Mouse (Mus musculus): ENCODE data around the gene Mrc2. TPM values are rescaled to one million over a fixed set of nuclear protein-coding genes. Genes with fewer than 3 reads are reported as not detected.

Gene Mrc2
- polyA plus RNA-seq, 1 experiment from 2014 or later, result 6.1 TPM

DNA sequence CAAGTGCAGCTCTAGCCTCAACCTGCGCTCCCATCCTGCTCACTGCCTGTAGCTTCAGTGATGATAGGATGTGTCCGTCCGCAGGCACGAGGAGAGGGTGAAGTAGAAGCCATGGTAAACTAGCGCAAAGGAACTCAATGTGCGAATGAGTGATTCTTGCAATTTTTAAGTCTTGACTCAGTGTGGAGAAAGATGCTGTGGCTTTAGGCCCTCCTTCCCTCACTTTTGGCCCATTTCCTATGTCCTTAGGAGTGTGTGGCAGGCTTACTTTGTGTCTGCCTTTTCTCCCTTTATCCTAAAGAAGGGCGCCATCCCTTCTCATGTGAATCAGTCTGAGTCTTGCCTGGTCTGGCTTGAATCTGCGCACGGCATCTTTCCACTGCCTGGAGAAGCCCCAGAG is 9.4 kb upstream of the Mrc2 start:
- H3K4me3 ChIP-seq (ENCODE audit: control insufficient read depth in 1 of 2, insufficient read depth in 1 of 2, low read depth in 1 of 2, low read length in 2 of 2), result no peak overlapping the region
- H3K4me1 ChIP-seq (ENCODE audit: control insufficient read depth in 2 of 2, insufficient read depth in 2 of 2, low read length in 2 of 2), result peaks cover 13 to 36% of the 10 kb centered on the region in 2 experiments
- H3K27me3 ChIP-seq (ENCODE audit: control insufficient read depth, insufficient read depth, low read length), result no peaks in the 10 kb centered on the region
- H3K4me2 ChIP-seq (ENCODE audit: low read length), result no peak overlapping the region
- H3K9me3 ChIP-seq (ENCODE audit: control insufficient read depth, low read length), result no peaks in the 10 kb centered on the region
- peaks cover 80% of the 10 kb centered on the region for H3K36me3 ChIP-seq (ENCODE audit: control insufficient read depth, insufficient read depth, low read length)
- peak overlapping the region; percentile 18 to 57; a peak in 3 of 4 replicates for H3K27ac ChIP-seq (replicated peaks in 1 of 2; ENCODE audit: control insufficient read depth in 1 of 2, insufficient read depth in 1 of 2, low read depth in 2 of 2, low read length in 2 of 2)
- 0 out of 2 replicates have a peak overlapping the region, but pooled peaks have one; percentile 2 for H3K9ac ChIP-seq (ENCODE audit: low read length)
- ATAC-seq (ENCODE audit: insufficient number of reproducible peaks, insufficient read depth, low FRiP score, low read depth), result no peak
- 86% methylated on average over 9 of the region's 9 CpGs for WGBS

DNA sequence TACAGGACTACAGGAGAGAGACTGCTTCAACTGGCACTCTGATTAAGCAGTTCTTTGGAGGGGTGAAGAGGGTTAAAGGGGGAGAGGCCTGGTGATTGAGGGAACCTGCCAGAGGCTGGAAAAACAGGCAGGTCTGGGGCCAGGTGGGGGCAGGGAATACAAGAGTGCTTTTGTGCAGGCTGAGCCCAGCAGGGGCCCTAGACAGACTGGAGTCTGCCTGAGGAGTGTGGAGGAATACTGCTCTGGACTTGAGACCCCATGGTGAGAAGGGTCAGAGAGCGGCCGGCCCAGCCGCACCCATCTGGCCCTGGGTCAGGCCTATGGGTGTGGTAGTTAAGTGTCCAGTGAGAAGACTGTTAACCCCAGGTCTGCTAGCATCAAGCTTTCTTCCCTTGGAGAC is 6.7 kb upstream of the Mrc2 start:
- Histone ChIP-seq H3K9ac (ENCODE audit: low read length) (0 out of 2 replicates have a peak overlapping the region, but pooled peaks have one; percentile 22), H3K36me3 (ENCODE audit: control insufficient read depth, insufficient read depth, low read length) (peaks cover 67% of the 10 kb centered on the region), H3K9me3 (ENCODE audit: control insufficient read depth, low read length) (no peaks in the 10 kb centered on the region), H3K27ac (replicated peaks in 1 of 2; ENCODE audit: control insufficient read depth in 1 of 2, insufficient read depth in 1 of 2, low read depth in 2 of 2, low read length in 2 of 2) (peak overlapping the region; percentile 39 to 66; a peak in 3 of 4 replicates), H3K27me3 (ENCODE audit: control insufficient read depth, insufficient read depth, low read length) (no peaks in the 10 kb centered on the region), H3K4me3 (ENCODE audit: control insufficient read depth in 1 of 2, insufficient read depth in 1 of 2, low read depth in 1 of 2, low read length in 2 of 2) (no peak overlapping the region), H3K4me1 (ENCODE audit: control insufficient read depth in 2 of 2, insufficient read depth in 2 of 2, low read length in 2 of 2) (peaks cover 17 to 44% of the 10 kb centered on the region in 2 experiments), H3K4me2 (ENCODE audit: low read length) (0 out of 2 replicates have a peak overlapping the region, but pooled peaks have one; percentile 14)
- ATAC-seq (ENCODE audit: insufficient number of reproducible peaks, insufficient read depth, low FRiP score, low read depth), result 0 out of 2 replicates have a peak, but pooled peaks have one; percentile 10
- 33% methylated on average over 3 of the region's 3 CpGs for WGBS

DNA sequence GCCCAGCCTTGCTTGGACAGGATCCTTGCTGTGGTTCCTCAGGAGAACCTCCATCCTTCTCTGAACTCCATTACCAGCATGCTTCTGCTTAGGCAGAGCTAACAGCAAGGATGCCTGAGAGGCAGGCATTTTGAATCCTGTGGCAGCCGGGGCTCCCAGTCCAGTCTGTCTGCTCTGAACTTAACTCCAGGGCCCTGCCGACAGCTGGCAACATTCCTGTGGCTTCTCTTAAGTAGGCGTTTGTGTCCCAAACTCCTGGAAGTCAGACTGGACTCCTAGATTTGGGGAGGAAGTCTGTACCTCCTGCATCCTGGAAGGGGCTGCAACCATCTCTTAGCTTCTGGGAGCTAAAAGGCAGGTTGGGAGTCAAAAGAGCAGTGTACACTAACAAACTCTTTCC is 3.0 kb upstream of the Mrc2 start:
- peaks cover 26 to 53% of the 10 kb centered on the region in 2 experiments for H3K4me1 ChIP-seq (ENCODE audit: control insufficient read depth in 2 of 2, insufficient read depth in 2 of 2, low read length in 2 of 2)
- peaks cover 33% of the 10 kb centered on the region for H3K36me3 ChIP-seq (ENCODE audit: control insufficient read depth, insufficient read depth, low read length)
- H3K4me2 ChIP-seq (ENCODE audit: low read length), result no peak overlapping the region
- H3K27me3 ChIP-seq (ENCODE audit: control insufficient read depth, insufficient read depth, low read length), result no peaks in the 10 kb centered on the region
- peak overlapping the region in 1 of 2 experiments; percentile 17; a peak in 1 of 4 replicates for H3K27ac ChIP-seq (replicated peaks in 1 of 2; ENCODE audit: control insufficient read depth in 1 of 2, insufficient read depth in 1 of 2, low read depth in 2 of 2, low read length in 2 of 2)
- 28% methylated on average over 3 of the region's 3 CpGs for WGBS
- H3K4me3 ChIP-seq (ENCODE audit: control insufficient read depth in 1 of 2, insufficient read depth in 1 of 2, low read depth in 1 of 2, low read length in 2 of 2), result no peak overlapping the region
- no peak for ATAC-seq (ENCODE audit: insufficient number of reproducible peaks, insufficient read depth, low FRiP score, low read depth)
- peak overlapping the region; percentile 38 for H3K9ac ChIP-seq (ENCODE audit: low read length)
- H3K9me3 ChIP-seq (ENCODE audit: control insufficient read depth, low read length), result no peaks in the 10 kb centered on the region

DNA sequence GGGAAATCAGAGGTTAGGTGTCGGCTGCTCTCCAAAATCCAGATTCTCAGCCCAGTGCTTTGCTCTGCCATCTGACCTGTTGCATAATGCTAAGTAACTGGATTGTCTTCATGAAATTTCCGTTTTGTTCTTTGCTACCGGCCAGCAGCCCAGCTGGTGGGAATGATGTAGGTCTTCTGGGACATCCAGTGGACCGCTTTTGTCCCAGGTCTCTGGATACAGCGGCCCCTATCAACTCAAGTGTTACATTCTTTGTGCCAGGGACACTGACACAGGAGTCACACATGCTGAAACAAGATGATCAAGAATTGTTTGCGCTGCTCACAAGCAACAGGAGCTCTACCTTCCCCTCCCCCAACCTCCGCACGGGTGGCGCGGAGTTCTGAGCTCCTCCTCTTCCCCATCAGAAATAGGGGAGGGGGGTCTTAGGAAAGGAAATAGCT is 741 bp upstream of the Mrc2 start:
- 13% methylated on average over 10 of the region's 10 CpGs for WGBS
- Histone ChIP-seq H3K27ac (replicated peaks in 1 of 2; ENCODE audit: control insufficient read depth in 1 of 2, insufficient read depth in 1 of 2, low read depth in 2 of 2, low read length in 2 of 2) (peak overlapping the region; percentile 66 to 76), H3K4me1 (ENCODE audit: control insufficient read depth in 2 of 2, insufficient read depth in 2 of 2, low read length in 2 of 2) (peaks cover 22 to 43% of the 10 kb centered on the region in 2 experiments), H3K27me3 (ENCODE audit: control insufficient read depth, insufficient read depth, low read length) (no peaks in the 10 kb centered on the region), H3K9me3 (ENCODE audit: control insufficient read depth, low read length) (no peaks in the 10 kb centered on the region), H3K9ac (ENCODE audit: low read length) (peak overlapping the region; percentile 80), H3K36me3 (ENCODE audit: control insufficient read depth, insufficient read depth, low read length) (peaks cover 23% of the 10 kb centered on the region), H3K4me3 (ENCODE audit: control insufficient read depth in 1 of 2, insufficient read depth in 1 of 2, low read depth in 1 of 2, low read length in 2 of 2) (peak overlapping the region; percentile 59 to 60), H3K4me2 (ENCODE audit: low read length) (peak overlapping the region; percentile 97)
- ATAC-seq (ENCODE audit: insufficient number of reproducible peaks, insufficient read depth, low FRiP score, low read depth), result 0 out of 2 replicates have a peak, but pooled peaks have one; percentile 0

DNA sequence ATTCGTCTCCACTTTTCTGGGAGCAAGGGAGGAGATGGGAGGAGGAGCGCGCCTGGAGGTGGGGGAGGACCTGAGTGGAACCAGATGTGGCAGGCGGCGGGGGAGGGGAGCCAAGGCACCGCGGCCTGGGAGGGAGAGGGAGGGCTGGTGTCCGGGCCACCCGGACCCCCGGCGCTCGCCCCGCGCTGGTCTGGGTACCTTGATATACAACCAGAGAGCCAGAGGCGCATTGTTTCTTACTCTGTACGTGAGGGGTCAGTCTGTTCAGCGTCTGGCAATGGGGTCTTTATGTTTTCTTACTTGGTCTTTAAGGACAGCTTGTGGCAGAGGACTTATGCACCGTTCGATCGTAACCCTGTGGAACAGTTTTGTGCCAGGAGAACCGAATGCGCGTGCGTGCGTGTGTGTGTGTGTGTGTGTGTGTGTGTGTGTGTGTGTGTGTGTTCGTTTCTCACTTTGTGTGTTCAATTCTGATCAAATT is 698 bp downstream of the Mrc2 start:
- Histone ChIP-seq H3K4me1 (ENCODE audit: control insufficient read depth in 2 of 2, insufficient read depth in 2 of 2, low read length in 2 of 2) (peaks cover 22 to 43% of the 10 kb centered on the region in 2 experiments), H3K4me2 (ENCODE audit: low read length) (peak overlapping the region; percentile 97), H3K9ac (ENCODE audit: low read length) (peak overlapping the region; percentile 80), H3K4me3 (ENCODE audit: control insufficient read depth in 1 of 2, insufficient read depth in 1 of 2, low read depth in 1 of 2, low read length in 2 of 2) (peak overlapping the region; percentile 59 to 60), H3K9me3 (ENCODE audit: control insufficient read depth, low read length) (no peaks in the 10 kb centered on the region), H3K36me3 (ENCODE audit: control insufficient read depth, insufficient read depth, low read length) (peaks cover 10% of the 10 kb centered on the region), H3K27me3 (ENCODE audit: control insufficient read depth, insufficient read depth, low read length) (no peaks in the 10 kb centered on the region), H3K27ac (replicated peaks in 1 of 2; ENCODE audit: control insufficient read depth in 1 of 2, insufficient read depth in 1 of 2, low read depth in 2 of 2, low read length in 2 of 2) (peak overlapping the region; percentile 25 to 76; a peak in 2 of 4 replicates)
- 0 out of 2 replicates have a peak, but pooled peaks have one; percentile 31 for ATAC-seq (ENCODE audit: insufficient number of reproducible peaks, insufficient read depth, low FRiP score, low read depth)
- WGBS, result 2% methylated on average over 25 of the region's 26 CpGs

DNA sequence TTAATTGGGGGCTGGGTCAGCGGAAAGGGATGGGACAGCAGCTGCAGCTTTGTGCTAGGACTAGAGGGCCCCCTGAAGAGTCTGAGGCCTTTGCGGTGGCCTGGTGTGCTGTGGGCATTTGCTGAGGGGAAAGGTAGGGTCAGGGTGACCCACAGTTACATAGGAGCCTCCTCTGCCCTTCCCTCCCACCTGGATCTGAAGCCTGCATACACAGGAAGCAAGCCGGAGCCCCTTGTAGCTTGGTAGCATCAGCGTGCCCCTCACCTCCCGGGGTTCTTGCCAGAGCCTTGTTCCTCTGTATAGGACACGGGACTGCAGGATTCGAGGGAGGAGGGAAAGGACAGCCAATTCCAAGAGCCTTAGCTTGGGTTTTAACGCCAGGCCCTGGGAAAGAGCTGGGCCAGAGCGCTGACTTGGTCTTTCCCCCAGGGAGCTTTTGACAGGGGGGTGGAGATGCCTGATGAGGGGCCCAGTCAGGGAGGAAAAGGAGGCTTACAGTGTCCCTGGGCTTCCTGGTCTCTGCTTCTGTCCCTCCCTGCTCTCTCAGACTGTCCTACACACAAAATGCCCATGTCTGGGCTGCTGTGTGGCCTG is 1.6 kb downstream of the Mrc2 start:
- H3K9me3 ChIP-seq (ENCODE audit: control insufficient read depth, low read length), result no peaks in the 10 kb centered on the region
- H3K4me1 ChIP-seq (ENCODE audit: control insufficient read depth in 2 of 2, insufficient read depth in 2 of 2, low read length in 2 of 2), result peaks cover 21 to 41% of the 10 kb centered on the region in 2 experiments
- H3K27ac ChIP-seq (replicated peaks in 1 of 2; ENCODE audit: control insufficient read depth in 1 of 2, insufficient read depth in 1 of 2, low read depth in 2 of 2, low read length in 2 of 2), result peak overlapping the region; percentile 29 to 64; a peak in 3 of 4 replicates
- no peaks in the 10 kb centered on the region for H3K27me3 ChIP-seq (ENCODE audit: control insufficient read depth, insufficient read depth, low read length)
- 17% methylated on average over 9 of the region's 9 CpGs for WGBS
- ATAC-seq (ENCODE audit: insufficient number of reproducible peaks, insufficient read depth, low FRiP score, low read depth), result no peak; the same call in 1 of the 2 replicates
- peak overlapping the region; percentile 97 for H3K4me2 ChIP-seq (ENCODE audit: low read length)
- H3K9ac ChIP-seq (ENCODE audit: low read length), result peak overlapping the region; percentile 80
- H3K36me3 ChIP-seq (ENCODE audit: control insufficient read depth, insufficient read depth, low read length), result peaks cover 2% of the 10 kb centered on the region
- H3K4me3 ChIP-seq (ENCODE audit: control insufficient read depth in 1 of 2, insufficient read depth in 1 of 2, low read depth in 1 of 2, low read length in 2 of 2), result peak overlapping the region; percentile 59 to 60

DNA sequence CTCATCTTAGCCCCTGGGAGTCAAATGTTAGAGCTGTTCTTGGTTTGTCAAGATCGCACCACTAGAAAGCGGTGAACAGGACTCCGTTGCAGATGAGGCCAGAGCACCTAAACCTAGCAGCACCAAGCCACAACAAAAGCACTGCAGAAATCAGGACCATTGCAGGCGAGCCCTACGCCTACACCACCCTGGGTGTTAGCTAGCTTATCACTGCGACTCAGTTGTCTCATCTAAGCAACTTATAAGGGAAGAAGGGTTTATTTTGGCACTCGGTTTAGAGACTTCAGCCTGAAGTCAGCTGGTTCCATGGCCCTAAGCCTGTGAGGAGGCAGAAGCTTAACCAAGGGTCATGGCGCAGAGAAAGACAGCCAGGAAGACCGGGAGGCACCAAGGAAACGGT is 3.6 kb downstream of the Mrc2 start:
- no peak overlapping the region for H3K4me2 ChIP-seq (ENCODE audit: low read length)
- no peaks in the 10 kb centered on the region for H3K27me3 ChIP-seq (ENCODE audit: control insufficient read depth, insufficient read depth, low read length)
- no peak for ATAC-seq (ENCODE audit: insufficient number of reproducible peaks, insufficient read depth, low FRiP score, low read depth)
- WGBS, result 85% methylated on average over 10 of the region's 10 CpGs
- no peak overlapping the region for H3K27ac ChIP-seq (replicated peaks in 1 of 2; ENCODE audit: control insufficient read depth in 1 of 2, insufficient read depth in 1 of 2, low read depth in 2 of 2, low read length in 2 of 2)
- H3K4me1 ChIP-seq (ENCODE audit: control insufficient read depth in 2 of 2, insufficient read depth in 2 of 2, low read length in 2 of 2), result peaks cover 15 to 31% of the 10 kb centered on the region in 2 experiments
- no peaks in the 10 kb centered on the region for H3K36me3 ChIP-seq (ENCODE audit: control insufficient read depth, insufficient read depth, low read length)
- H3K9ac ChIP-seq (ENCODE audit: low read length), result no peak overlapping the region
- H3K4me3 ChIP-seq (ENCODE audit: control insufficient read depth in 1 of 2, insufficient read depth in 1 of 2, low read depth in 1 of 2, low read length in 2 of 2), result no peak overlapping the region
- H3K9me3 ChIP-seq (ENCODE audit: control insufficient read depth, low read length), result no peaks in the 10 kb centered on the region
